Mouse (Mus musculus) regulatory T cell (primary cell): ENCODE measurements at regions not wholly inside any gene's neighbourhood (a gene's known extent, or its start where the extent isn't known, plus 50 kb on each side); places are given as distances from the start of the nearest gene placed in this dataset.

Experiments used
- in situ Hi-C: fragments of 300-600 bp; cut with MboI, MseI; formaldehyde crosslinking; loops from one replicate; pipeline ENCODE4 v1.15.1; 2025; ENCODE audit warnings: high pct_unique_total_duplicates

DNA sequence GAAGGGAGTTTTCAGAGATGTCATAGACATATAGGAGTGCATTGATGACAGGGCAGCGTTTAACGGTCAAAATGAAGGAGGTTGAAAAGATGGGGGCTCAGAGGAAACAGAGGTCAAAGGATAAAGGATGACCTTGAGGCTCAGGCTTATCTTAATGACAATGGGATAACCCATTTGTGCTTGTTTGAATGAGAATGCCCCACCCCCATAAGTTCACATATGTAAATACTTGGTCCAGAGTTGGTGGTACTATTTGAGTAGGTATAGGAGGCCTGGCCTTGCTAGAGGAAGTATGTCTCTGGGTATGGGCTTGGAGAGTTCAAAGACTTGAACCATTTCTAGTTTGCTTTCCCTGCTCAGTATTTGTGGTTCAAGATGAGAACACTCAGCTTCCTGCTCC lies 237.4 kb upstream of the Fbxl7 start:
- in situ Hi-C loops, result no loop called here

DNA sequence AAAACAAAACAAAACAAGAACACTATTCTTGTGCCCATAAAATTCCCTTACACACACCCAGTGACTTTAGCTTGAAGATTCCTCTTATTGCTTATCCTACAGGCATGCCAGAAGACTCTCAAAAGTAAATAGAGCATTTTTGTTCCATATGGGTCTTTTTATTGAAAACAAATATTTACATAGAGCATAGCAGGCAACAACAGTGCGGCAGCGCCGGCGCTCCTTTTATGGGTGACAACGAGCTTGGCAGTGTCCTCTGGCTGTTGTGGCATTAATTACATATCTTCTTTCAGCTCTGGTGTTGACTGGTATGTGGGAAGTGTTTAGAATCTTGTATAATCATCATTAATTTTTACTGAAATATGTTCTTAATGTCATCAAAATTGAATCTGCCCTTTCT lies 242.2 kb upstream of the Fbxl7 start:
- in situ Hi-C loops, result no loop called here

DNA sequence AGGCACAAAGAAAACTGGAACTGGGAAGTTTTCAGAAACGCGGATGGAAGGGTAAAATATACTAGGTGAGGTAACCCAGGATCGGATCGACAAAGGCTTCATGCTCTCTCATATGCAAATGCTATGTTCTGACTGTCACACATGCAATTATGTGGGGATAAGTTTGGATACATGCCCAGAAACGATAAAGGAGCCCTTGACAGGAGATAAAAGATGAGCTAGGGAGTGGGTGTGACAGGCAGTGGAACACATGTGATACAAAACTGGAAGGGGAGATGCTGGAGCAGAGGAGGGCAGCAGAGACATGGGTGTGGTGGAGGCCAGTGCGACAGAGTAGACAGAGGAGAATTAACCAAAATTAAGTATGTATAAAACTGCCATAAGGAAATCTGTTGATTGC lies 250.5 kb upstream of the Fbxl7 start:
- in situ Hi-C loops, result no loop called here

DNA sequence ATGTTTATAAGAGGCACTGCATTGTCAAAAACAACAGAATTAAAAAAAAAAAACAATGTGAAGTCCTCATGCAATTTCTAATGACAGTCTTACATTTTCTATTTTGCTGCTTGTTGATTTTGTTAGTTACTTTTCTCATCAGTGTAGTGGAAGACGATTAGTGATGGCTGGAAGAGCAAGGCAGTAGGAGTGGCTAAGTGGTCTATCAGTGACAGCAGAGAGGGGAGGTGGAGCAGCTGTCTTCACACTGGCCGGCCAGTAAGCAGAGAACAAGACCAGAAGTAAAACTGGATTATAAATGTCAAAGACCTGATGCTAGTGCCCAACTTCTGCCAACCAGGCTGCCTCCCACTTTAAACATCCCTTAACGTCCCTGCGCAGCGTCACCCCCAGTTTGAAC lies 265.6 kb upstream of the Fbxl7 start:
- in situ Hi-C loops, result no loop called here

DNA sequence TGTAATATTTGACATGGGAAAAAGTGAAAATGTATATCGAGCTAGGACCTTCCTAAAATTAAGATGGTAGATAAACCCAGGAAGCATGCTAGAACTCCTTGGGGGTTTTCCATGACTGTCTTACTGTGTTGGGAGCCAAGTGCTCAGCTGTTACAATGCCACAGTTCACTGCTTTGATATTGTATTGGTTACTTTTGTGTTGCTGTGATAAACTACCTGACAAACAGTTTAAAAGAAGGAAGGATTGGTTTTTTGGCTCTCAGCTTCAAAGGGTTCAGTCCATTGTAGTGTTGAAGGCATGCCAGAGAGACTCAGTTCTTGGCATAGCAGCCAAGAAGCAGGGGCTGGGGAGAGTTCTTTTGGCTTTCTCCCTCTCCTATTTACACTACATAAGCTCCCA lies 272.1 kb upstream of the Fbxl7 start:
- in situ Hi-C loops, result no loop called here

DNA sequence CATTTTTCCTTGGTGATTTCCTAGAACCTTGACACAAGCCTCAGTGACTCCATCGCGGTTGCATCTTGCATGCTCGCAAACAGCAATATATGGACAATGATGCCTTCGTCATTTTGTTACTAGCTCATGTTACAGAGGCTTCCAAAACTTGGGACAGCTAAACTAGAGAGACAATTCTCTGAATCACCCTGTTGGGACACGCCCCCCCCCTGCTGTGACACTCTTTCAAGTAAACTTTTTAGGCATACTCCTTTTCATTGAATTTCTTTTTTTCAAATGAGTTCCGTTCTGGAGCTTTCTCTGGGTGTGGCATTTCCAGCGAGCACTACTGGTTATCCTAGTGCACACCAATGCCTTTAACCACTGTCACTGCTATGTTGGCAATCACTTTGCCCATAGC lies 274.5 kb upstream of the Fbxl7 start:
- in situ Hi-C loops, result no loop called here

DNA sequence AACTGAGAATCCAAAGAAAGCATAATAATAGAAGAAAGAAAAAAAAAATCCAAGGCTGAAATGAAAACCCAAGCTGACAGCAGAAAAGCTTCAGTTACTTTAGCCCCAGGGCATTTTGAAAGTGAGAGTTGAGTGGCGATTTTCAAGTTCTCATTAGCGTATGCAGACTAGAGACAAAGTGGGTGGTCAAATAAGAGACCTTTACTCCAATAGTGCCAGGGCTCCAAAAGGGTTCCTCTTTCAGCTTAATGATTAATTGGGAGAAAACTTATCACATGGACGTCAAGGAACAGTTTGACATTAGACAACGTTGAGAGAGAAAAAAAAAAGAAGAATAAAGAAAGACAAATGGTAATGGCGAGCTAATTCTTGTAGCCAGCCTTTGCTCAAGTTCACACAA lies 278.1 kb upstream of the Fbxl7 start:
- in situ Hi-C loops, result no loop called here

DNA sequence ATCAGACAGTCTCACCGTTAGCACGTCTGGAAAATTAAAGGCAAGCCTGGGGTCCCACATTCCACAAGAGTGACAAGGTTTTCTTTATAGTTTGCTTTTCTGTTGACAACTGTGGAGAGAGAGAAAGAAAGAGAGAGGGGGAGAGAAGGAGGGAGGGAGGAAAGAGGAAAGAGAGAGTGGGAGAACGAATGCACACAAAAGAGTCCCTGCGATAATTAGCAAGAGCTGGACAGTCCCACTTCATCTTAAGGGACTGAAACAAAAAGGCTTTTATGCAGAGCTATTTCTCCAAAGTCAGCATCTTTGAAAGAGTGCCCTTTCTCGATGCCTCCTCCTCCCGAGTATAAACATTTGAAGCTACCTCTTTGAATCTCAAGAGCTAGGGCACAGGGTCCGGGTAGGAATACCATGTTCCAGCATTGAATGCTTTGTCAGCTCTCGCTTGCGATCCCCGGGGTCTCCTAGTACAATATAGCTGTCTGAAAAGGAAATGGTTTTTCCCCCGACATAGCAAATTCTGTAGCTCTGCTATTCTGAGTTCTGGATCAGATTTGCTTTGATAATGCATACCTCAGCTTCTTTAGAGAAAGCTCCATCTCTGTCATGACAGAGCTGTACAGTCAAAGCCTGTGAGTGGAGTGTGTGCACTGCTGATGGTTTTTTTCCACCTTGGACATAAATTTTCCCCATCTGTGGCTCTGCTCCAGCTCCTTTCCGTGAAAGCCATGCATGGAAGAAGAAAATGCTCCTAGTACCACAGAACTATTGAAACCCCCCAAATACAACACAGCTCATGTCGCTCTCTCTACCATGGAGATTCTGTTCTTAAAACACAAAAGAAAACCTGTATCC lies 282.9 kb upstream of the Fbxl7 start:
- in situ Hi-C loops, result no loop called here

DNA sequence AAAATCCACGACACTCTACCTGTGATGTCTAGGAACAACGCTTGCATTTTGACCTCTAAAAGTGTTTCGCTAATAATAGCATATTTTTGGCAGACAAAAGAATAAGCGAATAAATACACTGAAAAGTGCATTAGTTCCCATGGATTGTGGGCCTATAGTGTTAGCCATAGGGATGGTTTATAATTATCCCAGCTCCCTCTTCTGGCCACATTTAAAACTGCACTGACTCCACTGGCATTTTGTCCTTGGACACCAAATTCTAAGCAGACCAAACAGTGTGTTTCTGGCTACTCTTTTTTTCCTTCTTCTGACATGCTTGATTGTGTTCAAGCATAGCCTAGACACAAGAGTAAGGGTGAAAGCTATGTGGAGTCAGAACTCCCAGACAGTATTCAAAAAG lies 276.8 kb upstream of the Ank start:
- in situ Hi-C loops, result no loop called here

DNA sequence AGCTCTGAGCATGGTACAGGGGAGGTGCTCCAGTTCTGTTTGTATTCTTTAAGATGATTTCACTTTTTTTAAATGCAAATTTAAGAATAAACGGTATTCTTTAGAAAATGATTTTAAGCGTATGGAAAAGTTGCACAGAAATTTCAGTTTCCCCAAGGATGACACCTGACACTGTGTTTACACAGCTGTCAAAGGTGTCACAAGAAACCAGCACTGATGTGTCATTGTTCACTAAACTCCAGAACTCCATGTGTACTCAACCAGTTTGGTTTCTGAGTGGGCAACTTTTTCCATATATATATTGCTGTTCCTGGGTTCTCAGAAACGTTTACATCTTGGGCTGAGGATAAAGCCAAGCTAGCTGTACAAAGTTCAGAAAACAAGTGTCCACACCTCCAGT lies 265.0 kb upstream of the Ank start:
- in situ Hi-C loops, result no loop called here

DNA sequence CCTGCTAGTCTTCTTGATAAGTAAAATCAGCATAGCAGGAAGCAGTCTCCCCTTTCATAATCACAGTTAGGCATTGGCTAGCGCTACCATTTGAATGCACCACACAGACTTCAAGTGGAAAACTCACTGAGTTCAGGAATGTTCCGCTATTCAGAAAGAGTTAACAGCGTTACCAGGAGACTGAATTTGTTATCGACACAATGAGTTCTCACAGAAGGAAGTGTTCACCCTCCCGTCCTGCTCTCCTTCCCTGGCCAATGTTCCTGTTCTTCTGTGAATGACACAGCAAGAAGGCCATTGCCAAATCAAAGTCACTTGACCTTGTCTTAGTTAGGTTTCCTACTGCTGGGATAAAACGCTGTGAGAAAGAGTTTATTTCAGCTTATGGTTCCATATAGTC lies 261.6 kb upstream of the Ank start:
- in situ Hi-C loops, result no loop called here

DNA sequence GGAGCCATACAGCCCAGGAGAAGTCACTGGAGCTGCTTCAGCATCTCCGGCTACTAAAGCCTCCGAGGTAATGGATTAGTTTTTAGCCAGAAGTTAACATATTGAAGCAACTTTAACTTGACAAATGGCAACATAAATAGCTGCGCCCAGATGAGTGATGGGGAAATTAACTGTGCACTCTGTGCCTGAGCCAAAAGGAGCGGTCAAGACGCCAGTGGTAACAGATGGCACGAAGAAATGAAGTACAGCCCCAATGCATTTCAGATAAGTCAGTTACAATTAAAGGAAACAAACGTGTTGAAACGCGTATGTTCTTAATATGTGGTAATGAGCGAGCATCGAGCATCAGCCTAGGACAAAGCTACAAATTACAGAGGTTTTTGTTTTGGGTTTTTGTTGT lies 259.0 kb upstream of the Ank start:
- in situ Hi-C loops, result no loop called here

DNA sequence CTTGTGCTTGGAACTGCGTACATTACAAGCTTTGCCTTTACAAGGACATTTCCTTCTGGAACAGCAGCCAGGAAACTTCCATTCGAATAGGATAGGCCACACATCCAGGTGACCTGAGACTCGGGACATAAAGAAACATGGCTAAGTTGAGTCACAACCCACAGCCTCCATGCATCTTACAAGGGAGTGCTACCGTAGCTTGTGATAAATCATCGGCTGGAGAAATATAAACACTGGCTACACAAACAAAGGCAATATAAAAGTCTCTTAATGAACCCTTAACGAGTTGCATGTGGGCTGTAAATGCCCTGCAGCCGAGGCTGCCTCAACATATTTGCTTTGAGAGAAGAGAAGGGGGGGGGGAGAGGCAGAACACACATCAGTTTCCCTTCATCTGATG lies 250.1 kb upstream of the Ank start:
- in situ Hi-C loops, result no loop called here

DNA sequence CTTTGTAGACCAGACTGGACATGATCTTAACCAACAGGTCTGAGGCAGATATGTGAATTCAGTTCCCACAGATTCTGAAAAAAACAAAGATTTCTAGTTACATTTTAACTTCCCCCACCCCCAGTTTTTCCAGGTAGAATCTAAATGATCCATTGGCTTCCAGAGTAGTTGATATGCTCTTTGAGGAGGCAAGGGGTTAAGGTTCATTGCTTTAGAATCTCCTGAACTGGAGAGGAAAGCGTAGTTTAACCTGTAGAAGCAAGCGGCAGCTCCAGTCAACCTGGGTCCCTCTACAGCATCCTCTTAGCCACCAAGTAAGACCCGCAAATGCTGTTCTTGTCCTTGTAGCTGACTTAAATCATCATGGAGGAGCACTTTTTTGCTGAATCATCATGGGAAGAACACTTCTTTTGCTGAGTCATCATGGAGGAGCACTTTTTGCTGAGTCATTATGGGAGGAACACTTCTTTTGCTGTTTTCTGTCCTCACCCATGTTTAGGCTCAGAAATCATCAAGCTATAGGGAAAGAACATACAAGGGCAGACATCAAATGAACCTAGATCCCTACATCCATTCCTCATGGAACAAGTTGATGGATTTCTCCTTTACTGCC lies 247.2 kb upstream of the Ank start:
- in situ Hi-C loops, result no loop called here

DNA sequence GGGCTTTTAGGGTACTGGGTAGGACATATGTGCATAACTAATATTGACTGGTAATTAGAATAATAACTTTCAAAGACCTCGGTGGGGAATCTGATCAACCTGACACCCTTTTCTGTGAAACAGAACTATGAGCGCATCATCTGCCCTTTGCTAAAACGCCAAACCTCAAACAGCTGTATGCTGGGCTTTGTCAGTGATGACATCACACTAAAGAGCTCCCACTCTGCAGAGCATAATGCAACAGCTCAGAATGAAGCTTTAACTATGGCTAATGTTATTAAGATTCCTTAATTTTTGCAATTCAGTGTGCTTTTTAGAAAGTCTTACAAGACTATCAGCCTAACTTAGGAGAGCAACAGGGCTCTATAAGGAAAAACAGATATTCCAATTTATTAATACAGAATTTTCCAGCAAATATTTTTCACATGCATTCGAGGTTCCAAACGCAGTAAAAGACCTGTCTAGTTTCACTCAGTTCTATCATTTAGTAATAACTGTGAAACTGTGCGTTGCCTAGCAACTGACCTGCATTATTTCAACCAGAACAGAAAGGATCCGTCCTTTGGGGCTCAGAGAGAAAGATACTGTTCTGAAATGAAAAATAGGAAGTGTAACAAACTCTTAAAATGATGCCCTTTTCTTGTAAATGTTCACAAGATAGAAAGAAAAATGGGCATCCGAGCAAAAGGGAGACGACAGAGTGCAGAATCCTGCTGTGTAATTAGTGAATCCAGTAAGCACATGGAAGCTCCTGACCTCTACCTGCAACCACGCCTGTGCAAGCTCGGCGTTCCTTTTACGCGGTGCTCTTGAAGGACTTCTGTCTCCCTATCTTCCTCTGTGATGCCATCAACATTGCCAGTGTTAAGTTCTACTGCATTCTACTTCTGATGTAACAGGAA lies 242.6 kb upstream of the Ank start:
- in situ Hi-C loops, result no loop called here

DNA sequence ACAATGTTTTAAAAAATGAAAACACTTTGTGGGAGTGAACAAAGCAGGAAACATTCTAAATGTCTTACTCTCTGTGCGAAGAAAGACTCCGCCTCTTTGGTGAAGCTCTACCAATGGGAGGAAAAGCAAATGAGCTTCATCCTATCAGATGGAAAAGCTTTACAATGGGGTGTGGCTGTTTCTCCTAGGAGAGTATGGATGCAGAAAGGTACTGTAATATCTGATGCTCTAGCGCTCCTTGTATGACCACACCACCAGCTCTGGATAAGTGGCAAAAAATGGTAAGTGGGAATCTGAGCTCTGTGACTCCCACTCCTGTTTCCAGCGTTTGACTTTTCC lies 242.0 kb upstream of the Ank start:
- in situ Hi-C loops, result no loop called here

DNA sequence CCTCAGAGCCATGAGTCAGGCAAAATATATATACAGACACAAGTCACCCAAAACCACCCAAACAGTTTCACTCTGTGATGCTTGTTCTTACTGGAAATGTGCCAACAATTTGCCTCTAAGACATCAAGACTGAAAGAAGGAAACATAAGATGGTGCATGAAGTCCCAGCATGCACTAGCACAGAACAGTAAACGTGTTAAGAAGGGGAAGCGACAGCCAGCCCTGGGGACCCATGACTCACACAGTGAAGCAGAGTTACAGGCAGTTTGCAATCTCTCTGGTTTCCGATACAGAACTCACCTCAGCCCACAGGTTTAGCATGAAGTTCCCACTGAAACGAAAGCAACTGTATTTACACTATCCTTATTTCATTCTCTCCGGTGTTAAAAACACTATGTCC lies 233.7 kb upstream of the Ank start:
- in situ Hi-C loops, result no loop called here

DNA sequence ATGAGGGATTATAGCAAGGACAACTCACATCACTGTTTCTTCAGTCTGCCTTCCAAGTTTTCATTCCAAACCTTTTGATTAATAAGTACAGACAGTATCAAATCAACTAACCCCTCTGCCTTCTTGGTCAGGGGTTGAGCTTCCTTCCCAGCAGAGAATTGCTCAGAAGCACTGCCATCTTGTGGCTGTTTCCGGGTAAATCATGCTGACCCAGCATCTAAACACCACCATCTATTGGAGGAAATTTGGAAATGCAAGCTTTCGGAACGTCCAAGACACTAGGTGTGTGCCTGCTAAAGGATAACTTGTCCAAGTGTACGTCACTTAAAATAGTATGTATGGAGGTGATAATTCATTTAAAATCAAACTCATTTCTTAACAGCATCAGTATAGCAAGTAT lies 231.7 kb upstream of the Ank start:
- in situ Hi-C loops, result no loop called here

DNA sequence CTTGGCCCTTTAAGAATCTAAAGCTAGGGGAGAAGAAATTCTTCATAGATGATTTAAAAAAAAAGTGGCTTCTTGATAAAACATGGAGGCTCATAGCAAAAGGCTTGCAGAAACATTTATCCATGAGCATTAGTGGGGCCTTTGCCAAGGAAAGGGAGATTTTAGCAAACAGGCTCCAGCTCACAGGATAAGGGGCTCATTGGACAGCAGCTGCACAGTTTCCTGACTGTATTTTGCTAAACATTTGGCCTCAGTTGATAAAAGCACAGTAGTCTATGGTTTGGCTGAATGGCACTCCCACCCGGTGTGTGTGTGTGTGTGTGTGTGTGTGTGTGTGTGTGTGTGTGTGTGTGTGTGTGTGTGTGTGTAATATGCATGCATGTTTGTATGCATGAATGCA lies 228.2 kb upstream of the Ank start:
- in situ Hi-C loops, result no loop called here

DNA sequence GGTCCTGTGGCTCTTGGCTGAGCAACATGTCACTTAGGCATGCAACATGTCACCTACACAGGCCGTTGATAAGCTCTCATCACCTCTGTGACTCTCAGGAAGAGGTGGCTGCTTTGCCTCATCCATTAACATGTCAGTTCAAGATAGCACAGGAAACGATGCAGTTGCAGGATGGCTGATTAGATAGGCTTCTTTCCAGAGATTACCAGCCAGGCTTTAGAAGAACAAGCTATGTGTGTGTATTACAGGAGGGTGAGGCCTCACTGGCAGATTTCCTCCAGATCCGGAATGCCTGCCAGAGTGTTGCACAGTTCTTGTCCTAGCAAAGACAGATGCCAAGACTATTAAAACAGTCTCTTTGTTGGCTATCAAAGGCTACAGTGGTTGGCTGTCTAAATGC lies 220.2 kb upstream of the Ank start:
- in situ Hi-C loops, result no loop called here

DNA sequence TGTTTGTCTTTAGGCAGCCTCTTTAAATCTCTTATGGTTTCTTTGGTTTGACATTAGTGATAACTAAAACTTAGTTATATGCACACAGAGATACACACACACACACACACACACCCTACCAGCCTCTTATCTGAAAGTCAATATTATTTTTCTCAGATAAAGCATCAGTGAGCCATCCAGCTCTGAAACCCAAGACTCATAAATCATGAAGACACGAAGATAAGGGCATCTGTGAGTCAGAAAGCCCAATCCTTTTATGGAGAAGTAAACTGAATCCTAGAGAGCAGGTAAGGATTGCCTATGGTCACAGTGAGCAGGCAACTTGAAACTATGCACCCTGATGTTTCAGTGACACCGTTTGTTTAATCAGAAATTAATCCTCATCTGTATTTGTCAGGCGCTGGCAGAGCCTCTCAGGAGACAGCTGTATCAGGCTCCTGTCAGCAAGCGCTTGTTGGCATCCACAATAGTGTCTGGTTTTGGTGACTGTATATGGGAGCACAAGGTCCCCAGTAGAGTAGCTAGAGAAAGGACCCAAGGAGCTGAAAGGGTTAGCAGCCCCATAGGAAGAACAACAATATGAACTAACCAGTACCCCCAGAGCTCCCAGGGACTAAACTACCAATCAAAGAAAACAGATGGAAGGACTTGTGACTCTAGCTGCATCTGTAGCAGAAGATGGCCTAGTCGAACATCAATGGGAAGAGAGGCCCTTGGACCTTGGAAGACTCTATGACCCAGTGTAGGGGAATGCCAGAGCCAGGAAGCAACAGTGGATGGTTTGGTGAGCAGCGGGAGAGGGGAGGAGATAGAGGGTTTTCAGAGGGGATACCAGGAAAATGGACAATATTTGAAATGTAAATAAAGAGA lies 207.3 kb upstream of the Ank start:
- in situ Hi-C loops, result no loop called here

DNA sequence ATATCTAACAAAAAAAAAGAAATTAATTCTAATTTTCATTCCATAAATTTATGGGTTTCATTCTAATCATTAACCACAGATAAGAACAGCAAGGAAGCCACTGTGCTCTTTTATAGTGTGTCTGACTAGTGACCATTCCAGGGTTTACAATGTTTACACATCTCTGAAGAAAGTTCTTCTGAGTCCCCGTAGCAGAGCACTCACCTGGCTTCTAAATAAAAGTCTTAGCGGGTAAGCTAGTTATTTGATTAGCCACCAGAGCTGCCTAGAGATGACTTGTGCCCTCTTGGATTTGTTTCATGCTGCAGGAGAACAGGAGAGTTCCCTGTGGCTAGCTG lies 206.7 kb upstream of the Ank start:
- in situ Hi-C loops, result no loop called here
